Mouse (Mus musculus): ENCODE data around the gene Odf2.

GRCm38 (mm10) chr2:29968638-29969037, 79.6 kb downstream of the Odf2 start:
- TF ChIP-seq EP300 (IDR thresholded peaks at IDR 0.05; ENCODE audit: low read depth) (no peak), CTCF (IDR thresholded peaks at IDR 0.05; ENCODE audit: low read depth) (no peak)
